8 mouse cellular contexts compared by ENCODE assay signal in the genomic region with DNA sequence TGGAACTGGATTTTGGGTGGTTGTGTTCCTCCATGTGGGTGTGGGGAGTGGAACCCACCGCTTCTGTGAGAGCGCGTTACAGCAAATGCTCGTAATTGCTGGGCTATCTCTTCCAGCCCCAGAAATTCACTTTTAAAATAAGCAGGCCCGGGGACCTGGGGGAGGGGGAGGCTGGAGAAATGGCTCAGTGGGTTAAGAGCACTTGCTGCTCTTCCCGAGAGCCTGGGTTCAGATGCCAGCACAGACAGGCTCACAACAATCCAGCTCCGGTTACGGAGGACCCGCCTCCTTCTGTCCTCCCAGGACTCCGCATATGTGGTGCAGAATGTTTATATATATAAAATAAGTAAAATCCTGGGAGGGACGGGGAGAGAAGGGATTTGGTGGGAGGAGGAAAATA. TPM values are rescaled to one million over a fixed set of nuclear protein-coding genes. Genes with fewer than 3 reads are reported as not detected.
A peak's percentile ranks its signal among the peaks of the same experiment; 100 is the strongest.
DNase-seq lines count a peak whose midpoint lies in the region; ATAC-seq lines count a peak whose summit lies in the region.

No protein-coding gene starts in this region.

- 18% methylated on average over 11 of the region's 11 CpGs for WGBS in heart, embryonic 13.5 days
- WGBS in hindbrain, embryonic 15.5 days, result 18% methylated on average over 11 of the region's 11 CpGs
- 14% methylated on average over 11 of the region's 11 CpGs for WGBS in midbrain, embryonic 14.5 days

- H3K36me3 ChIP-seq in heart, embryonic 13.5 days, result peaks cover 36% of the 10 kb centered on the region
- no peaks in the 10 kb centered on the region for H3K36me3 ChIP-seq in hindbrain, embryonic 15.5 days
- H3K36me3 ChIP-seq in midbrain, embryonic 14.5 days (ENCODE audit: control insufficient read depth, insufficient read depth, low read length), result no peaks in the 10 kb centered on the region; the same call in 1 of the 2 replicates

- intact Hi-C loops in heart, postnatal 25 days (cut with DNase I), result no loop called here
- intact Hi-C loops in left cerebral cortex, postnatal 4 days (cut with DNase I), result no loop called here

- H3K27me3 ChIP-seq in heart, embryonic 13.5 days (replicated peaks), result no peaks in the 10 kb centered on the region
- peaks cover 15% of the 10 kb centered on the region for H3K27me3 ChIP-seq in hindbrain, embryonic 15.5 days
- H3K27me3 ChIP-seq in midbrain, embryonic 14.5 days (ENCODE audit: control insufficient read depth, insufficient read depth, low read length), result peaks cover 14% of the 10 kb centered on the region; the same call in 1 of the 2 replicates

- ATAC-seq in heart, embryonic 13.5 days (ENCODE audit: extremely low read depth, insufficient number of reproducible peaks, low FRiP score, low TSS enrichment), result no peak
- no peak for ATAC-seq in hindbrain, embryonic 15.5 days (ENCODE audit: low FRiP score, low read depth)
- ATAC-seq in midbrain, embryonic 14.5 days (ENCODE audit: low FRiP score, low TSS enrichment), result no peak

- H3K9me3 ChIP-seq in heart, embryonic 13.5 days, result no peaks in the 10 kb centered on the region
- H3K9me3 ChIP-seq in hindbrain, embryonic 15.5 days, result no peaks in the 10 kb centered on the region
- no peaks in the 10 kb centered on the region for H3K9me3 ChIP-seq in midbrain, embryonic 14.5 days (ENCODE audit: control insufficient read depth, low read length)

- no peak for DNase-seq in heart, postnatal 25 days (ENCODE audit: low spot score)
- DNase-seq in embryo, embryonic 10.5 days (ENCODE audit: low spot score), result peak; percentile 56
- no peak for DNase-seq in midbrain, embryonic 14.5 days
- no peak for DNase-seq in spleen, postnatal 4 days (ENCODE audit: low spot score in 2 of 2)
- DNase-seq in left cerebral cortex, postnatal 4 days, result no peak
- no peak for DNase-seq in right cerebral cortex, adult 18-20 months

- peaks cover 63% of the 10 kb centered on the region for H3K4me1 ChIP-seq in heart, embryonic 13.5 days
- H3K4me1 ChIP-seq in hindbrain, embryonic 15.5 days (replicated peaks), result peaks cover 61% of the 10 kb centered on the region
- peaks cover 48% of the 10 kb centered on the region for H3K4me1 ChIP-seq in midbrain, embryonic 14.5 days (ENCODE audit: control insufficient read depth, insufficient read depth, low read length)

- H3K27ac ChIP-seq in heart, embryonic 13.5 days (replicated peaks), result peak overlapping the region; percentile 97
- H3K27ac ChIP-seq in hindbrain, embryonic 15.5 days (replicated peaks), result no peak overlapping the region
- 0 out of 2 replicates have a peak overlapping the region, but pooled peaks have one; percentile 37 for H3K27ac ChIP-seq in midbrain, embryonic 14.5 days (replicated peaks; ENCODE audit: low read depth, low read length)

- peak overlapping the region; percentile 81 for H3K4me2 ChIP-seq in heart, embryonic 13.5 days
- H3K4me2 ChIP-seq in hindbrain, embryonic 15.5 days, result peak overlapping the region; percentile 98
- H3K4me2 ChIP-seq in midbrain, embryonic 14.5 days (ENCODE audit: low read length), result peak overlapping the region; percentile 98

- H3K9ac ChIP-seq in heart, embryonic 13.5 days, result peak overlapping the region; percentile 95
- no peak overlapping the region for H3K9ac ChIP-seq in hindbrain, embryonic 15.5 days
- H3K9ac ChIP-seq in midbrain, embryonic 14.5 days (replicated peaks; ENCODE audit: low read length), result peak overlapping the region; percentile 37; the same call in 1 of the 2 replicates

- H3K4me3 ChIP-seq in heart, embryonic 13.5 days, result peak overlapping the region; percentile 94
- peak overlapping the region; percentile 66; the same call in 1 of the 2 replicates for H3K4me3 ChIP-seq in hindbrain, embryonic 15.5 days
- peak overlapping the region; percentile 60 for H3K4me3 ChIP-seq in midbrain, embryonic 14.5 days (replicated peaks; ENCODE audit: low read depth, low read length)

RNA-seq across cellular contexts. Expression of gene Tgif2, which starts 2.9 kb away (rescaled TPM):
- 35.5 and 35.9 TPM in 2 replicates for polyA plus RNA-seq in heart, embryonic 13.5 days (2015; fragmentation: Nextera tagmentation; extraction: Ambion mirVana)
- under 1 TPM; 0.75 to 0.95 TPM for total RNA-seq in heart, postnatal 25 days (2021)
- 21.3 and 22.6 TPM in 2 replicates for polyA plus RNA-seq in hindbrain, embryonic 15.5 days (2015; fragmentation: Nextera tagmentation; extraction: Ambion mirVana)
- 19.3 and 25.8 TPM in 2 replicates for polyA plus RNA-seq in midbrain, embryonic 14.5 days (2014; fragmentation: Nextera tagmentation; extraction: Ambion mirVana)
- total RNA-seq in left cerebral cortex, postnatal 4 days (2021), result 1 to 10 TPM; 5.7 to 6.0 TPM

RNA-seq across cellular contexts. Expression of gene 4930518I15Rik, which starts 15.0 kb away (rescaled TPM):
- polyA plus RNA-seq in heart, embryonic 13.5 days (2015; fragmentation: Nextera tagmentation; extraction: Ambion mirVana), result 4.1 and 5.3 TPM in 2 replicates
- under 1 TPM; 0.57 to 0.89 TPM for total RNA-seq in heart, postnatal 25 days (2021)
- polyA plus RNA-seq in hindbrain, embryonic 15.5 days (2015; fragmentation: Nextera tagmentation; extraction: Ambion mirVana), result 9.1 TPM in 2 replicates
- 5.4 and 7.0 TPM in 2 replicates for polyA plus RNA-seq in midbrain, embryonic 14.5 days (2014; fragmentation: Nextera tagmentation; extraction: Ambion mirVana)
- 1 to 10 TPM; 3.9 to 4.9 TPM for total RNA-seq in left cerebral cortex, postnatal 4 days (2021)

RNA-seq across cellular contexts. Expression of gene Rab5if, which starts 20.2 kb away (rescaled TPM):
- polyA plus RNA-seq in heart, embryonic 13.5 days (2015; fragmentation: Nextera tagmentation; extraction: Ambion mirVana), result 163 and 172 TPM in 2 replicates
- 100 to 1,000 TPM; 124 to 125 TPM for total RNA-seq in heart, postnatal 25 days (2021)
- 145 and 148 TPM in 2 replicates for polyA plus RNA-seq in hindbrain, embryonic 15.5 days (2015; fragmentation: Nextera tagmentation; extraction: Ambion mirVana)
- 169 and 171 TPM in 2 replicates for polyA plus RNA-seq in midbrain, embryonic 14.5 days (2014; fragmentation: Nextera tagmentation; extraction: Ambion mirVana)
- 100 to 1,000 TPM; 104 to 105 TPM for total RNA-seq in left cerebral cortex, postnatal 4 days (2021)

RNA-seq across cellular contexts. Expression of gene Sla2, which starts 44.3 kb away (rescaled TPM):
- 0.28 and 0.37 TPM in 2 replicates for polyA plus RNA-seq in heart, embryonic 13.5 days (2015; fragmentation: Nextera tagmentation; extraction: Ambion mirVana)
- total RNA-seq in heart, postnatal 25 days (2021), result not detected
- polyA plus RNA-seq in hindbrain, embryonic 15.5 days (2015; fragmentation: Nextera tagmentation; extraction: Ambion mirVana), result 0.17 TPM in 1 of 2 replicates, not detected in the other
- polyA plus RNA-seq in midbrain, embryonic 14.5 days (2014; fragmentation: Nextera tagmentation; extraction: Ambion mirVana), result 0.22 TPM in 1 of 2 replicates, not detected in the other
- under 1 TPM in 1 of 2 experiments, not detected in 1; 0.12 TPM for total RNA-seq in left cerebral cortex, postnatal 4 days (2021)
